Mouse (Mus musculus): Measurements from ENCODE around the gene Gm17334. TPM values are rescaled to one million over a fixed set of nuclear protein-coding genes. Genes with fewer than 3 reads are reported as not detected.
A peak's percentile ranks its signal among the peaks of the same experiment; 100 is the strongest.

The Gm17334 gene
- total RNA-seq, 4 experiments from 2014 or later: 1.1 to 2.4 (median 1.9) TPM

DNA sequence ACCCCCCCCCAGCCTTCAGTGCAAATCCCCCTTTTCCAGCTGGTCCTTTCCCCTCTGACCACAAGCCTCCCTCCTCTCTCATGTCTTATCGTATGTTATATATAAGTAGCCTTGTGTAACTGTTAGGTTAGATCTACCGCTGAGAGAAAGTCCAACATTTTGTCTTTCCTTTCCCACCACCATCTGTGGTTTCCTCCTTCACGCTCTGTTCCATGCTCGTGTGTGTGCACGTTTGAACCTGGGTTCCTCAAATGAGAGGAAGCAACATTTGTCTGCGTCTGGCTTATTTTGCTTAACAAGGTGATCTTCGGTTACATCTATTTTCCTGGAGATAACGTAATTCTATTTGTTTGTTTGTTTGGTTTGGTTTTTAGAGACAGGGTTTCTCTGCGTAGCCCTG, 25.0 kb downstream of the Gm17334 start:
- DNase-seq (ENCODE audit: low spot score in 2 of 2): no peak

DNA sequence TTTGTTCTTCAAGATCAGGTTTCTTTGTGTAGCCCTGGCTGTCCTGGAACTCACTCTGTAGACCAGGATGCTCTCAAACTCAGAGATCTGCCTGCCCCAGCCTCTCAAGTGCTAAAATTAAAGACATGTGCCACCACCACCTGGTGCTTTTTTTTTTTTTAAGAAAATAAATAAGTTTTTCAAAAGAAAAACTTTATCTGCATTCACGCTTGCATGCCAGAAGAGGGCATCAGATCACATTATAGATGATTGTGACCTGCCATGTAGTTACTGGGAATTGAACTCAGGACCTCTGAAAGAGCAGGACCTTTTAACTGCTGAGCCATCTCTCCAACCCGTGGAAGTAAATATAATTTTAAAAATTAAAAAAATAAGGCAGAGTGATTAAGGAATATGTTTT, 27.7 kb downstream of the Gm17334 start:
- no peak for DNase-seq (ENCODE audit: low spot score in 2 of 2)

DNA sequence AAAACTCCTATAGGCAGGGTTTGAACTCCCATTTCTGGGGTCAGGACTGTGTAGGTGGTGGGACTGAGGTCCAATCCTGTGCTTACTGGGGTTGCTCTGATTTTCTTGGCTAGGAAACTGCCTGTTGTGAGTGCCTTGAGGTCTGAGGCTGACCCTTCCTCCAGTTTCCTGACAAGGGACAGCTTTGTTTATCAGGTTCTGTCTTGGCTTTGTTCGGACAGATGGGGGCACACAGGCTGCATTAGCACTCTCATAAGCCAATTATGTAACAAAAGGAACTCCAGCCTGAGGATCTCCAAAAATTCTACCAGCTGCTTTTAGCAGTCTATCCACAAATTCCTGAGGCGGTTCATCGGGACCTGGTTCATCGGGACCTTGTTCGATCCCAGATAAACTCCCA, 30.6 kb downstream of the Gm17334 start:
- DNase-seq (ENCODE audit: low spot score in 2 of 2): no peak

DNA sequence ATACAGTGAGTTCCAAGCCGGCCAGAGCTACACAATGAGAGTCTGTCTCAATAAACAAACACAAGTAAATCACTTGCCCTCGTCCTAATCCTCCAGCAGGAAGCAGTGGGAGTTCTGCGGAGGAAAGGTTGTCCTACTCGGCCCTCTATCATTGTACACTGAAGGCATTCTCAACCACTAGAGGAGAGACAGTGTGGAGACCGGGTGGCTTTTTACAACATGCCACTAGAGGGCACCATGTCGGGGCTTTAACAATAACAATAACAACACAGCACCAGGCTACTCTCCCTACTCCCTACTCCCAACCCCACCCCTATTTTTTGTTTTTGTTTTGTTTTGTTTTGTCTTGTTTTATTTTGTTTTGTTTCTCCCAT, 35.4 kb downstream of the Gm17334 start:
- DNase-seq (ENCODE audit: low spot score in 2 of 2): peak in 1 of 2 experiments; percentile 61

DNA sequence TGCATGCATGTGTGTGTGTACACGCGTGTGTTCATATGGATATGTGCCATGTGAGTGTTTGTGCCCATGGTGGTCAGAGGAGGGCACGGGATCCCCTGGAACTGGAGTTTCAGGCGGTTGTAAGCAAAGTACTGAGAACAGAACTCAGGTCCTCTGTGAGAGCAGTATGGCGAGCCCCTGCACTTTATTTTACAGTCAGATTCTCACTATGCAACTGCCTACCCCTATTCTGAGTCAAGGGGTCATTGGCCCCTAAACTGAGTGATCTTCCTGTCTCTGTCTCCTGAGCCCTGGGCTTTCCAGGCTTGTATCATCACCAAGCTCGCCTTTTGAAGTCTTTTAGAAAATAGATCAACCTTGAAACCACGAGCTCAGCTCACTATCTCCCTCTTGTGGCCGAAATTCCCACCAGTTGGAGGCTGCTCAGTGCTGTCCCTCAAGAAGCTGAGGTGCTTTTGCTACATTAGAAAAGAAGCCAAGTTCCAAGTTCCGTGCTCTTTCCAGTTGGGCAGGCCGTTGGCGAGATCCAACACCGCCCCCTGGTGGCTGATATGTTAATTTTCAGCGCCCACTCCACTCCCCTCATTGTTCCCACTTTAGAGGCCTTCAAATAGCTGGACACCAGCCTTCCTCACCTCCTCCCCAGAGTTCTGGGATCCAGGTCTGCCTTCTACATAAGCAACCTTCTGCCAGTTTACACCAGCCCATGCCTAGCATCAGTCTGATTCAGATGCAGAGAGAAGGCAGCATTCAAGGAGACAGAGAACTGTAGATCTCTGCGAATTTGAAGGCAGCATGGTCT, 36.0 kb downstream of the Gm17334 start:
- peak; percentile 20 to 61 for DNase-seq (ENCODE audit: low spot score in 2 of 2)

DNA sequence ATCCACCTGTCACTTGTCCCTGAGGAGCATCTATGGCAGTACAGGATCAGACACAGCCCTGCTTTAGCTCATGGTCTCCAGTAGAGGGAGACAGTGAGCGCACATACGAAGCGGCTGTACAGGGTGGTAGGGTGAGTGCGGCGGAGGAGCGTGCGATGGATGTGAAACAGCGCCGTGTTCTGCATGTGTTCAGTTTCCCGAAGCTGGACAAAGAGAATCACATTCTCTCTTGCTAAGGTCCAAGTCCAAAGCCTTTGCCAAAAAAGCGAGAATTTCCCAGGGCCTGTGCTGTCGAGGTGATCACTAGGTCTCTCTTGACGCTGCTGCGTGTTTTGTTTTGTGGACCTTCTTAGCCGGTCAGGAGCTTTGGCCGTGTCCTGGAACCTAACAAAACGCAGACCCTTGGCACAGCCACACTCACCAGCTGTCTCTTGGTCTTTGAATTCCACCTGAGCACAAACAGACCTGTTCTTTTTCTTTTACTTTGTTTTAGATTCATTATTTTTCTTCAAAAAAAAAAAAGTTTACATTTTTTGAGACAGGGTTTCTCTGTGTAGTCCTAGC, 37.2 kb downstream of the Gm17334 start:
- DNase-seq (ENCODE audit: low spot score in 2 of 2): peak; percentile 33 to 45

DNA sequence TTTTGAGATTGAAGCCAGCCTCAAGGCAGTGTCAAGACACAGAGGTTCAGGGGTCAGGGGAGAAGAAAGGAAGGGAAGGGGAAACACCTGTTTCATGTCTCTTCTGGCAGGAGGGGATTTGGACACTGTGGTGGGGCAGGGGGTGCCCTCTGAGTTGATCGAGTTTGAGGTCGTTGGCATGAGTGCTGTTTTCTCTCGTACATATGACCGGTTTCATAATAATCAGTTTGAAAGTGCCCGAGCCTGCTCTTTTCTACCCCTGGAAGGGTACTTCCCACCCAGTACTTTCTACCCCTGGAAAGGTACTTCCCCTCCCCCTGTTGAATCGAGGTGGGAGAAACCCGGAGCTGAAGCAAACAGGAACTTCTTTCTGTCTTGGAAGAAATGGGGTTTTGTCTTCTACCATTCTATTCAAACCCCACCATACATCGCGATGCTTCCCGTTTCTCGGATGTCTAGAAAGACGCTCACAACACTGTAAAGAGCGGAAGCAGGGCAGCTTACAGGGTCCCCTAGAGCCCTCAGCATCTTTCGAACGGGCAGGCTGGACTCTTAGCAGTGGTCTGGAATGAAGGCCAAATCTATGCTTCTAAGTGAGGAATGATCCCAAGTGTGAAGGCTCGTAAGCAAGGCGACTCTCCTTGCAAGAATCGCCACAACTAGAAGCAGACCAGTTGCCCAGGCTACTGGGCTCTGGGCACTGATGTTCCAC, 37.9 kb downstream of the Gm17334 start:
- no peak for DNase-seq (ENCODE audit: low spot score in 2 of 2)

DNA sequence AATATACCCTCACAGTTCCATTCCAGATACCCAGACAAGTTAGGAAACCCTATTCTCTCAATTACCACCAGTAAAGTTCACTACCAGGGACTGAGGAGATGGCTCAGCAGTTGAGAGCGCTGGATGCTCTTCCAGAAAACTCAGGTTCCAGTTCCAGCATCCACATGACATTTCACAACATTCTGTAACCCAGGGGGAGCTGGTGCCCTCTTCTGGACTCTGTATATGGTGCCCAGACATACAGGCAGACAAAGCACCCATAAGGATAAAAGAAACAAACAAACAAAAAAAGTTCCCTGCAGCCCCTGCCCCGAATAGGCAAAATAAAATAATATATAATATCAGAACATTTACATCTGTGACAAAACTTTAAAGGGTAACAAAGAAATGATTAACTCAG, 38.6 kb downstream of the Gm17334 start:
- DNase-seq (ENCODE audit: low spot score in 2 of 2): no peak

DNA sequence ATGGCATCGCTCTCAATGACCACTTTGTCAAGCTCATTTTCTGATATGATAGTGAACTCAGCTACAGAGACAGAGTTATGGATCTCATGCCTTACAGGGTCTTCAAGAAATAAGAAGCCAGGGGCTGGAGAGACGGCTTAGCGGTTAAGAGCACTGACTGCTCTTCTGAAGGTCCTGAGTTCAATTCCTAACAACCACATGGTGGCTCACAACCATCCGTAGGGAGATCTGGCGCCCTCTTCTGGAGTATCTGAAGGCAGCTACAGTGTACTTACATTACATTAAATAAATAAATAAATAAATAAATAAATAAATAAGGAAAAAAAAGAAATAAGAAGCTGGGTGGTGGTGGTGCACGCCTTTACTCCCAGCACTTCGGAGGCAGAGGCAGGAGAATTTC, 39.2 kb downstream of the Gm17334 start:
- DNase-seq (ENCODE audit: low spot score in 2 of 2): no peak

DNA sequence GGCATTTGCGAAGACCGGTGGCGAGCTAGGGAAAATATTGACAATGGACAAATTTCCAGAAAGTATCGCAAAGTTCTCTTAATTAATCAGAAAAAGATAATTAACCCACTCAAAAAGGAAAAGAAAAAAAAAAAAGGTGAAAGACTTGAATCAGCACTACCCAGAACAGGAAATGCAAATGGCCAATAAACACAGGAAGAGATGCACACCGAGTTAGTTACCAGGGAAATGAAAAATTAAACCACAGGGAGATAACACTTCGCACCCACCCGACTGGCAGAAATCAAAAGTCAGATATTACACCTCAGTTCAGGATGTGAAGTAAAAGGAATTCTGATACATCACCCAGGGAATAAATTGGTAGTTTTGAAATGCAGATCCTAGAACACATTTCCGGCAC, 40.7 kb downstream of the Gm17334 start:
- DNase-seq (ENCODE audit: low spot score in 2 of 2): no peak

DNA sequence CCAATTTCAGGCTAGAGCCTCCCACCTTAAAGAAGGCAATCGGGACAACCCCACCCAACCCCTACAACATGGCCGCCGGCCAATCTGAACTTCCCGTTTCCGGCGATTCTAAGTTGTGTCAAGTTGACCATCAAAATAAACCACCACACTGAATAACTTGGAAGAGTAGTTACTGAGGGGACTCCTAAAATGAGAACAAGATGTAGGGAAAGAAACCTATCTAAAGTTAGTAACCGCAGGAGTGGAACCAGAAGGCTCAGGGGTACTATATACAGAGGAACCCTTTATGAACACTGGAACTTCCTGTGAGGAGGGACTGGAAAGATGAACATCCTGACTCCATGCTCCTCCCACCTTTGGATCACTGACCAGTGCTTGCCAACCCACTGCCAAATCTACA, 41.5 kb downstream of the Gm17334 start:
- DNase-seq (ENCODE audit: low spot score in 2 of 2): no peak

Small RNAs within 50 kb of the gene (microRNA-seq; reads per million reads assigned to microRNA genes)
- gene Mir7671: 0.25 to 0.32 reads per million in 2 experiments

Other genes with a start within 250 kb of the Gm17334 start
- gene Kif3a, start 205.8 kb downstream of the Gm17334 start, total RNA-seq (2022): 100 to 1,000 TPM; 115 to 156 (median 130) TPM
- not detected for gene Il4, start 154.5 kb downstream of the Gm17334 start, total RNA-seq (2022)
- not detected for gene Il13, start 138.5 kb downstream of the Gm17334 start, total RNA-seq (2022)
- gene Rad50, start 65.9 kb downstream of the Gm17334 start, total RNA-seq (2022): 10 to 100 TPM; 11.3 to 15.9 (median 13.0) TPM
- not detected for gene Il5, start 52.4 kb downstream of the Gm17334 start, total RNA-seq (2022)
- 10 to 100 TPM in 3 of 4 experiments, 1 to 10 TPM in 1; 9.7 to 12.9 (median 11.0) TPM for gene Irf1, start 3.2 kb downstream of the Gm17334 start, total RNA-seq (2022)
- gene Gm12216, start 86.1 kb upstream of the Gm17334 start, total RNA-seq (2022): 10 to 100 TPM in 1 of 4 experiments, 1 to 10 TPM in 3; 6.0 to 12.4 (median 8.1) TPM
- 10 to 100 TPM; 11.4 to 13.4 (median 12.1) TPM for gene Slc22a5, start 118.5 kb upstream of the Gm17334 start, total RNA-seq (2022)
- 1 to 10 TPM; 1.1 to 2.4 (median 1.5) TPM for gene Slc22a21, start 207.1 kb upstream of the Gm17334 start, total RNA-seq (2022)

All from layer of hippocampus, adult 8-10 months (tissue).